Mouse (Mus musculus) kidney, postnatal 0 days (tissue): ENCODE data around the gene Plxnb2. TPM values are rescaled to one million over a fixed set of nuclear protein-coding genes. Genes with fewer than 3 reads are reported as not detected.

Experiments used
- ATAC-seq: fragments of 200-750 bp; cut with Nextera tagmentation; replicated peaks from 2 replicates; pipeline ENCODE4 v1.8.0; 2017; ENCODE audit warnings: low read depth, moderate number of reproducible peaks, moderate TSS enrichment, moderate library complexity; ENCODE audit not compliant: low FRiP score
- DNase-seq: peaks from one replicate; pipeline ENCODE4 v3.0.0-alpha.2; 2016; ENCODE audit warnings: low spot score
- H3K27ac ChIP-seq: fragments of 300-500 bp; sonication (generic); 2 replicates; pipeline ENCODE4 v1.5.1; 2014; ENCODE audit warnings: mild to moderate bottlenecking
- H3K27me3 ChIP-seq: fragments of 300-500 bp; sonication (generic); 2 replicates; pipeline ENCODE4 v1.6.1; 2014; ENCODE audit warnings: low read length, mixed read lengths; ENCODE audit not compliant: insufficient read depth
- H3K36me3 ChIP-seq: fragments of 300-500 bp; sonication (generic); 2 replicates; pipeline ENCODE4 v1.6.1; 2014; ENCODE audit warnings: low read length, mixed read lengths; ENCODE audit not compliant: insufficient read depth
- H3K4me1 ChIP-seq: fragments of 300-500 bp; sonication (generic); replicated peaks from 2 replicates; pipeline ENCODE4 v1.6.1; 2014; ENCODE audit warnings: antibody characterized with exemption, low read length, mixed read lengths; ENCODE audit not compliant: insufficient read depth
- H3K4me2 ChIP-seq: fragments of 300-500 bp; sonication (generic); 2 replicates; pipeline ENCODE4 v1.6.1; 2014; ENCODE audit warnings: mild to moderate bottlenecking, low read length, moderate library complexity, mixed read lengths
- H3K4me3 ChIP-seq: fragments of 300-500 bp; sonication (generic); replicated peaks from 2 replicates; pipeline ENCODE4 v1.5.1; 2014; ENCODE audit warnings: low read depth, low read length
- H3K9ac ChIP-seq: fragments of 300-500 bp; sonication (generic); 2 replicates; pipeline ENCODE4 v1.6.1; 2014; ENCODE audit warnings: low read depth, low read length
- H3K9me3 ChIP-seq: fragments of 300-500 bp; sonication (generic); replicated peaks from 2 replicates; pipeline ENCODE4 v1.6.1; 2016; ENCODE audit warnings: low read length, inconsistent platforms, mixed read lengths
- CTCF ChIP-seq: IDR thresholded peaks from 2 replicates; pipeline ENCODE4 v1.5.1; 2016; ENCODE audit warnings: antibody characterized with exemption, low read depth, mild to moderate bottlenecking, moderate library complexity
- WGBS: fragments of 180-500 bp; shearing (Covaris S2); extraction: QIAGEN DNeasy Blood & Tissue Kit; methylation state at CpG from one replicate; pipeline ENCODE4 v1.1.7; 2014; 5-methylcytosine and 5-hydroxymethylcytosine counted together
- polyA plus RNA-seq: library from polyadenylated mRNA; unstranded; fragments of >200 nt; fragmentation: Nextera tagmentation; extraction: Ambion mirVana; gene quantifications from 2 replicates; pipeline ENCODE4 v1.2.1, GENCODE M21; 2015

The Plxnb2 gene
- polyA plus RNA-seq, 1 experiment from 2014 or later: 126 TPM

GRCm38 (mm10) chr15:89141905-89142304 is 38.7 kb downstream of the Plxnb2 start:
- no peak overlapping the region for H3K9ac ChIP-seq
- ATAC-seq: no peak
- 0 out of 2 replicates have a peak overlapping the region, but pooled peaks have one; percentile 8 for H3K27ac ChIP-seq
- DNase-seq: no peak
- no peaks in the 10 kb centered on the region for H3K36me3 ChIP-seq
- H3K4me2 ChIP-seq: no peak overlapping the region
- H3K27me3 ChIP-seq: peaks cover 7% of the 10 kb centered on the region; the same call in 1 of the 2 replicates
- H3K9me3 ChIP-seq: no peaks in the 10 kb centered on the region
- no peak for TF ChIP-seq CTCF
- peaks cover 26% of the 10 kb centered on the region for H3K4me1 ChIP-seq
- WGBS: 30% methylated on average over 4 of the region's 4 CpGs
- no peak overlapping the region for H3K4me3 ChIP-seq

DNA sequence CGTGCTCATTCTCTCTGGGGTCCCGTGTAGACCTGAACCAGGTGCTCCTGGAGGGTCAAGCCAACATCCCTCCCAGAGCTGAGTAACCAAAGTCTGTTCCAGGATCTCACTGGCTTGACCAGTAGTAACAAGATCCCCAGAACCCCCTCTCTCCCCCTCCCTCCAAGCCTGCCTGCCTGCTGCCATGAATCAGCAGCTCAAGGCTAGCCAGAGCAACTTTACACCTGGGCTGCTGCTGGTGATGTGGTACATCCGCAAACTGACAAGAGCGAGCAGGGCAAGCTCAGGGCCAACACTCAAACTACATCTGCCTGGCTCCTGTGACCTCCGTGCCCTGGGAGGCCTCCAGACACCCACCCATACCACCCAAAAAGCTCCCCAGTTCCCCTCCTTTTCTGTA is 39.1 kb downstream of the Plxnb2 start:
- H3K27me3 ChIP-seq: peaks cover 7% of the 10 kb centered on the region; the same call in 1 of the 2 replicates
- no peak overlapping the region for H3K9ac ChIP-seq
- H3K4me2 ChIP-seq: no peak overlapping the region
- no peak overlapping the region for H3K27ac ChIP-seq
- ATAC-seq (no peak), DNase-seq (no peak)
- WGBS: 15% methylated on average over 5 of the region's 5 CpGs
- H3K9me3 ChIP-seq: no peaks in the 10 kb centered on the region
- no peaks in the 10 kb centered on the region for H3K36me3 ChIP-seq
- no peak overlapping the region for H3K4me3 ChIP-seq
- peaks cover 21% of the 10 kb centered on the region for H3K4me1 ChIP-seq
- TF ChIP-seq CTCF: no peak

DNA sequence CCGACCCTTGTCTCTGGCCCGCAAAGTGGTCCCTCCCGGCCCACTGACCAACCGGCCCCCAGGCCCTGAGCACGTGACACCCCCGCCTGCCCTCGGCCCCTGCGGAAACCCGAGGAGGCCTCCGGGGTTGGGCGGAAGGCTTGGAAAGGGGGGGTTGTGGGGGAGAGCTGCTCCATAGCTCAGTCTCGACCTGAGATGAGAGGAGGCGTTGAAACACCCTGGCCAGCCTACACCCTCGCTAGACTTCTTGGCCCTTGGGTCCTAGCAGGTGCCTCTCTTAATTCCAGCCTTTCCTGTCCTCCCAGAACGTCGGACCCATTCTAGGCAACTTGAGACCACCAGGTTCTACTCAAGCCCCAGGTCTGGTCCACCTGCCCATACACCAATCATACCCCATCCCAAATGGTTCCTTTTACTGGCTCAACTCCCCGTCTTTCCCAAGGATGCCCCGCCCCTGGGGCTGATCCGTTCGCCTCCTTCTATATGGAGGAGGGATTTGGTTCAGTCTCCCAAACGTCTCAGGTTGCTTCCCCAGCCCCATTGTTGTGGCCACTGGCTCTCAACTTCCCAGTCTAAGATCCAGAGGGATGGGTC is 39.8 kb downstream of the Plxnb2 start, which contains the start of gene Mapk12:
TSS of gene Mapk12 (minus strand) at position 45 of the 594 bp plus-strand sequence.
- Histone ChIP-seq H3K36me3 (no peaks in the 10 kb centered on the region), H3K4me1 (peaks cover 19% of the 10 kb centered on the region), H3K9ac (peak within 1 kb of the TSS; percentile 67), H3K4me3 (peak within 1 kb of the TSS; percentile 54), H3K27me3 (peaks cover 7% of the 10 kb centered on the region; the same call in 1 of the 2 replicates), H3K9me3 (no peaks in the 10 kb centered on the region), H3K4me2 (peak within 1 kb of the TSS; percentile 81), H3K27ac (peak within 1 kb of the TSS; percentile 42; the same call in 1 of the 2 replicates)
- under 1% methylated on average over 21 of the region's 21 CpGs for WGBS
- DNase-seq (peak; percentile 53), ATAC-seq (peak; percentile 55)
- no peak for TF ChIP-seq CTCF

- peak overlapping the region; percentile 81 for H3K4me2 ChIP-seq
- peak overlapping the region; percentile 67 for H3K9ac ChIP-seq
- H3K27me3 ChIP-seq: peaks cover 7% of the 10 kb centered on the region; the same call in 1 of the 2 replicates
- under 1% methylated on average over 51 of the region's 53 CpGs for WGBS
- no peak for TF ChIP-seq CTCF
- ATAC-seq: 0 out of 2 replicates have a peak, but pooled peaks have one; percentile 1
- no peaks in the 10 kb centered on the region for H3K9me3 ChIP-seq
- H3K27ac ChIP-seq: peak overlapping the region; percentile 42; the same call in 1 of the 2 replicates
- DNase-seq: no peak
- peak overlapping the region; percentile 54 for H3K4me3 ChIP-seq
- H3K4me1 ChIP-seq: peaks cover 19% of the 10 kb centered on the region
- H3K36me3 ChIP-seq: no peaks in the 10 kb centered on the region
These were observed 40.4 kb downstream of the Plxnb2 start for GRCm38 (mm10) chr15:89140048-89140658.

DNA sequence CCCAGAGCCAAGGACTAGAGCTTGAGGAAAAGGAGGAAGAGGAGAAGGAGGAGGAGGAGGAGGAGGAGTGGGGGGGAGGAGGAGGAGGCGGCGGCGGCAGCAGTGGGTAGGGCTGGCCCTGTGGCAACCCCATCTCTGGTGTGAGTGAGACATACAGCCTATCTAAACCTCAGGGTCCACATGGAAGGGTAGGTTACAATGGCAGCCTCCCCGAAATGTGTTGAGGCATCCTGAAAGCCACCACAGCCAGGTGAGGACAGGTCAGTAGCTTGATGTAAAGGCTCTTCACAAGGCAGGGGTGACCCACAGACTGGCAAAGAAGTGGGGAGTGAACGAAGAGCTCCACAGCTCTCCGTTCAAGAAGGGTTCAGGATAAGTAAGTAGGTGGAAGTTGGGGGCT is 42.1 kb downstream of the Plxnb2 start:
- H3K4me3 ChIP-seq: no peak overlapping the region

GRCm38 (mm10) chr15:89138046-89138405 is 42.6 kb downstream of the Plxnb2 start:
- TF ChIP-seq CTCF: no peak
- WGBS: 72% methylated on average over 7 of the region's 7 CpGs
- peaks cover 7% of the 10 kb centered on the region; the same call in 1 of the 2 replicates for H3K27me3 ChIP-seq
- H3K9me3 ChIP-seq: no peaks in the 10 kb centered on the region
- peaks cover 19% of the 10 kb centered on the region for H3K4me1 ChIP-seq
- H3K4me2 ChIP-seq: no peak overlapping the region
- no peak overlapping the region for H3K27ac ChIP-seq
- no peaks in the 10 kb centered on the region for H3K36me3 ChIP-seq
- H3K4me3 ChIP-seq: no peak overlapping the region
- no peak overlapping the region for H3K9ac ChIP-seq
- no peak for ATAC-seq
- DNase-seq: no peak

More for the DNA sequence above, 42.1 kb downstream of the Plxnb2 start:
- peaks cover 19% of the 10 kb centered on the region for H3K4me1 ChIP-seq
- H3K4me2 ChIP-seq: no peak overlapping the region
- WGBS: 89% methylated on average over 6 of the region's 6 CpGs
- H3K36me3 ChIP-seq: no peaks in the 10 kb centered on the region
- no peak overlapping the region for H3K27ac ChIP-seq
- no peaks in the 10 kb centered on the region for H3K9me3 ChIP-seq
- DNase-seq: no peak
- ATAC-seq: no peak
- no peak for TF ChIP-seq CTCF
- no peak overlapping the region for H3K9ac ChIP-seq
- peaks cover 7% of the 10 kb centered on the region; the same call in 1 of the 2 replicates for H3K27me3 ChIP-seq
